Mouse (Mus musculus) macrophage (primary cell): ENCODE results near the gene Ksr1. TPM values are rescaled to one million over a fixed set of nuclear protein-coding genes. Genes with fewer than 3 reads are reported as not detected.

ENCODE experiments used
- H3K27ac ChIP-seq: fragments of 350-480 bp; formaldehyde crosslinking; 2 replicates; pipeline ENCODE4 v1.9.0; 2021
- H3K36me3 ChIP-seq: fragments of 350-480 bp; formaldehyde crosslinking; 2 replicates; pipeline ENCODE4 v1.9.0; 2021; ENCODE audit errors: inconsistent target
- H3K4me3 ChIP-seq: fragments of 350-480 bp; formaldehyde crosslinking; 2 replicates; pipeline ENCODE4 v1.9.0; 2021; ENCODE audit errors: inconsistent target
- H3K79me2 ChIP-seq: fragments of 350-480 bp; formaldehyde crosslinking; 2 replicates; pipeline ENCODE4 v1.9.0; 2021; ENCODE audit errors: inconsistent target
- WGBS: methylation state at CpG from one replicate; pipeline ENCODE4 v1.1.7; 2026; ENCODE audit warnings: inconsistent platforms; ENCODE audit not compliant: missing documents; 5-methylcytosine and 5-hydroxymethylcytosine counted together
- polyA plus RNA-seq: library from polyadenylated mRNA; stranded (reverse); fragments of 250-400 nt; gene quantifications from 3 replicates; pipeline ENCODE4 v1.2.4, GENCODE M21; 2018; ENCODE audit warnings: inconsistent platforms

Ksr1 gene
- polyA plus RNA-seq, 1 experiment from 2014 or later: 2.6 TPM

- 93% methylated on average over 3 of the region's 3 CpGs for WGBS
- H3K4me3 ChIP-seq: no peak overlapping the region
- no peak overlapping the region for H3K27ac ChIP-seq
- peaks cover 34% of the 10 kb centered on the region for H3K79me2 ChIP-seq
- peaks cover 99% of the 10 kb centered on the region for H3K36me3 ChIP-seq
These were observed 174.5 kb downstream of the Ksr1 start for GRCm38 (mm10) chr11:78971746-78972145.

- peaks cover 27% of the 10 kb centered on the region for H3K79me2 ChIP-seq
- 98% methylated on average over 8 of the region's 8 CpGs for WGBS
- no peak overlapping the region for H3K4me3 ChIP-seq
- H3K36me3 ChIP-seq: peaks cover 99% of the 10 kb centered on the region
- no peak overlapping the region for H3K27ac ChIP-seq
These were observed 175.1 kb downstream of the Ksr1 start for GRCm38 (mm10) chr11:78971096-78971495.

- Histone ChIP-seq H3K4me3 (no peak overlapping the region), H3K79me2 (no peaks in the 10 kb centered on the region; the same call in 1 of the 2 replicates), H3K27ac (no peak overlapping the region), H3K36me3 (peaks cover 97% of the 10 kb centered on the region)
- 89% methylated on average over 4 of the region's 4 CpGs for WGBS
These were observed 178.1 kb downstream of the Ksr1 start for GRCm38 (mm10) chr11:78968121-78968520.

GRCm38 (mm10) chr11:78967371-78967770 lies 178.8 kb downstream of the Ksr1 start:
- Histone ChIP-seq H3K36me3 (peaks cover 97% of the 10 kb centered on the region), H3K79me2 (no peaks in the 10 kb centered on the region; the same call in 1 of the 2 replicates), H3K27ac (no peak overlapping the region), H3K4me3 (no peak overlapping the region)
- 41% methylated on average over 4 of the region's 4 CpGs for WGBS

Other genes with a start within 250 kb of the Ksr1 start
- gene Nos2, start 225.6 kb downstream of the Ksr1 start, polyA plus RNA-seq: 0.42 to 1.6 TPM (median 0.49 TPM) in 3 replicates
- gene Lgals9, start 161.5 kb downstream of the Ksr1 start, polyA plus RNA-seq: 323 to 421 TPM (median 415 TPM) in 3 replicates
- 75.5 to 113 TPM (median 94.4 TPM) in 3 replicates for gene Wsb1, start 108.3 kb upstream of the Ksr1 start, polyA plus RNA-seq
- not detected in 3 replicates for gene Gm9964, start 150.5 kb upstream of the Ksr1 start, polyA plus RNA-seq
- 11.9 to 15.5 TPM (median 12.5 TPM) in 3 replicates for gene Nf1, start 193.3 kb upstream of the Ksr1 start, polyA plus RNA-seq